Mouse (Mus musculus): ENCODE measurements around the gene Fbxo9.
A peak's percentile ranks its signal among the peaks of the same experiment; 100 is the strongest.

Gene Fbxo9

GRCm38 (mm10) chr9:78064121-78064520 lies 44.7 kb downstream of the Fbxo9 start:
- peak; percentile 27 for DNase-seq

GRCm38 (mm10) chr9:78062392-78062791 lies 46.5 kb downstream of the Fbxo9 start:
- no peak for DNase-seq

DNA sequence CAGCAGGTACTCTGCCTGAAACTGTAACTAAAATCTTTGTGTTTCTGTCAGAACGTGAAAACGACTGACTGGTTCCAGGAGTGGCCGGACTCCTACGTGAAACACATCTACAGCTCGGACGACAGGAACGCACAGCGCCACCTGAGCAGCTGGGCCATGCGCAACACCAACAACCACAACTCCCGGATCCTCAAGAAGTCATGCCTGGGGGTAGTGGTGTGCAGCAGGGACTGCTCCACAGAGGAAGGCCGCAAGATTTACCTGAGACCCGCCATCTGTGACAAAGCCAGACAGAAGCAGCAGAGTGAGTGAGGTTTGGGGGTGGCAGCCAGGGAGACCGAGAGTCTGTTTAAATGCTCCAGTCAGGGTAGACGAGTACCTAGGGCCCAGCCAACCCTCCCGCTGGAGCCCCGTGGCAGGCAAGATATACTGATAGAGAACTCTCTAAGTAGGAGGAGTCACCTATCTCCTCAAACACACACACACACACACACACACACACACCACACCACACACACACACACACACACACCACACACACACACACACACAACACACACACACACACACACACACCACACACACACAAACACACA lies 49.2 kb downstream of the Fbxo9 start:
- no peak for DNase-seq

GRCm38 (mm10) chr9:78054298-78054697 lies 54.6 kb downstream of the Fbxo9 start:
- DNase-seq = no peak

GRCm38 (mm10) chr9:78053821-78054220 lies 55.0 kb downstream of the Fbxo9 start:
- no peak for DNase-seq

- no peak for DNase-seq
Measured at GRCm38 (mm10) chr9:78051677-78052076, 57.2 kb downstream of the Fbxo9 start, which contains the start of gene Gcm1. TSS of gene Gcm1 (plus strand) at chr9:78051924.

DNA sequence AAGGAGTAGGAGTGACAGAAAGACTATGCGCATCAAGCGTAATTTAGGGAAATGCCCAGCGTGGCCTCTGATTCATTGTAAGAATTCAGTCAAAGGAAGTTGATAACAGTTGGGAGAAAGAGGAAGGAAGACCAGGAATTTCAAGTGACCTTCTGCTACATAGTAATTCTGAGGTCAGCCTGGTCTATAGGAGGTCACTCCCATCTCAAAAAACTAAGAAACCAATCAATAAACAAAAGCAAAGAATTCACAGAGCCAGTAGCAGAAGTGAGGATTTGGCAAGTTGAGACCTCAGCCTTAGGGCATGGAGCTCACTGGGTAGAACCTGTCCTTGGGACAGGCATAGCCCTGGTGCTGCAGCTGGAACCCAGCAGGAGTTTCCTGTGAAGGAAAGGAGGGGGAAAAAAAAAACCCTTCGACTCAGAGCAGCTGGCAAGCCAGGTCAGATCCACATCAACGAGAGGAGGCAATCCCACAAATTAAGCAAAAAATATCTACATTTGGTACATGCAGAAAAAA lies 58.4 kb downstream of the Fbxo9 start:
- no peak for DNase-seq

GRCm38 (mm10) chr9:78046755-78047154 lies 62.1 kb downstream of the Fbxo9 start:
- DNase-seq = peak; percentile 45

DNA sequence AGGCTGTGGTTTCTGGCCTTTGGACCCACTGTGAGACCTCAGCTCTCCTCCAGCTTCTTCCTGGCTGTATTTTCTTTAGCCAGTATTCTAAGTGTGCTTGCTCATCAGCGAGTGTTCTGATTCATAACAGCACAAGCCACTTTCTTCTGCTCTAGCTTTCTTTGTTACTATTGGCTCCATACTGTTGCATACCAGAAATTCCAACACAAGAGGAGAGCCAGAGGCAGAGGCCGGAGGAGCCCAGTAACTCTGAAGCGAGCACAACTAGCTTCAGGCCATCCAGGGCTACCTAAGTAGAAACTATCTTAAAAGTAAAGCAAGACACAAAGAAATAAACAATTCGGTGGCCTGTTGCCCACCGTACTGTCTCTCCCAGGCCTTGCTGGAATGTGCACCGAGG lies 63.7 kb downstream of the Fbxo9 start:
- no peak for DNase-seq

- DNase-seq = peak; percentile 86
Measured at GRCm38 (mm10) chr9:78038755-78039489, 69.9 kb downstream of the Fbxo9 start.

- DNase-seq = no peak
Measured at GRCm38 (mm10) chr9:78035831-78036230, 73.0 kb downstream of the Fbxo9 start.

DNA sequence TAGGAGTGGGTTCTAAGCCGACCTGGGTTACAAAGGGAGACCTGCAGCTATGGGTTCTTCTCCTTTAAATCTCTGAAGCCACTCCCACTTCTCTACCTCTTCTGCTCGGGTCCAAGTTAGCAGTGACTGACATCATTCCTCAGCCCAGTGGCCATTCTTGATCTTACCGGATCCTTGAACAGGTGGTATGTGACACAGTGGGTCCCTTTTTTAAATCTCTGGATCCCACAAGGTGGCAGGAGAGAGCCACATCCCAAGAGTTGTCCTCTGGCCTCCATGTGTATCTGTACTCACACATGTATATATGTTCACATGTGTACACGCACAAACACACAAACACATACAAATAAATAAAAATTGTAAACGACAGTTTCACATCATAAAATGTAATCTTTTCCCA lies 73.6 kb downstream of the Fbxo9 start:
- no peak for DNase-seq

GRCm38 (mm10) chr9:78032930-78033329 lies 75.9 kb downstream of the Fbxo9 start:
- DNase-seq = no peak

All from lung, postnatal 36 days (tissue).